In genomic region chr7:79058546-79058945, GRCm38 (mm10) we compare ENCODE assay signal across 16 mouse cellular contexts. TPM values are rescaled to one million over a fixed set of nuclear protein-coding genes. Genes with fewer than 3 reads are reported as not detected.
A peak's percentile ranks its signal among the peaks of the same experiment; 100 is the strongest.
DNase-seq lines count a peak whose midpoint lies in the region; ATAC-seq and TF ChIP-seq lines count a peak whose summit lies in the region.
"Had no signal": no experiment of that assay in that cellular context is flagged by ENCODE, and none has a peak within 500 bp of the region (broad histone marks: within the 10 kb centered on the region; RNA-seq: fewer than 3 reads in every experiment).

No protein-coding gene starts in this region.

- peak; percentile 48 for TF ChIP-seq CTCF in intestine, postnatal 0 days (IDR thresholded peaks at IDR 0.05; ENCODE audit: low read depth)
- peak; percentile 54 for TF ChIP-seq CTCF in stomach, postnatal 0 days (IDR thresholded peaks at IDR 0.05; ENCODE audit: low read depth)

- no peaks in the 10 kb centered on the region for H3K36me3 ChIP-seq in intestine, postnatal 0 days (ENCODE audit: control insufficient read depth, insufficient read depth)
- H3K36me3 ChIP-seq in intestine, embryonic 15.5 days, result no peaks in the 10 kb centered on the region
- no peaks in the 10 kb centered on the region for H3K36me3 ChIP-seq in stomach, postnatal 0 days (ENCODE audit: control insufficient read depth, insufficient read depth, low read length)
- H3K36me3 ChIP-seq in midbrain, embryonic 13.5 days, result no peaks in the 10 kb centered on the region
- H3K36me3 ChIP-seq: embryonic facial prominence, embryonic 12.5 days; limb, embryonic 12.5 days had no signal

- TF ChIP-seq EP300 in stomach, postnatal 0 days (optimal IDR thresholded peaks at IDR 0.05), result no peak

- peak; percentile 11 for DNase-seq in thymus, postnatal 25 days
- DNase-seq in thymus, postnatal 10 days (ENCODE audit: low spot score in 2 of 2), result no peak
- peak; percentile 9 for DNase-seq in adrenal gland, adult 2 months
- DNase-seq in stomach, postnatal 0 days (ENCODE audit: low spot score), result no peak
- DNase-seq in frontal cortex, postnatal 36 days (ENCODE audit: low spot score in 2 of 2), result no peak
- DNase-seq: heart, postnatal 36 days; kidney, adult 18-20 months; lung, postnatal 10 days had no signal

- WGBS in intestine, postnatal 0 days, result 21% methylated on average over 2 of the region's 2 CpGs
- WGBS in intestine, embryonic 15.5 days, result 23% methylated on average over 2 of the region's 2 CpGs
- 13% methylated on average over 2 of the region's 2 CpGs for WGBS in stomach, postnatal 0 days
- 23% methylated on average over 2 of the region's 2 CpGs for WGBS in midbrain, embryonic 13.5 days

- H3K4me3 ChIP-seq in intestine, postnatal 0 days (ENCODE audit: low read depth, low read length), result no peak overlapping the region
- H3K4me3 ChIP-seq in intestine, embryonic 15.5 days (replicated peaks), result no peak overlapping the region
- no peak overlapping the region for H3K4me3 ChIP-seq in stomach, postnatal 0 days (ENCODE audit: low read depth, low read length)
- H3K4me3 ChIP-seq in midbrain, embryonic 13.5 days (replicated peaks), result no peak overlapping the region
- H3K4me3 ChIP-seq: embryonic facial prominence, embryonic 12.5 days; forebrain, embryonic 13.5 days; limb, embryonic 12.5 days had no signal

- H3K9me3 ChIP-seq in intestine, postnatal 0 days (ENCODE audit: control insufficient read depth), result no peaks in the 10 kb centered on the region
- no peaks in the 10 kb centered on the region for H3K9me3 ChIP-seq in intestine, embryonic 15.5 days
- H3K9me3 ChIP-seq in stomach, postnatal 0 days (ENCODE audit: control insufficient read depth, low read length), result no peaks in the 10 kb centered on the region
- no peaks in the 10 kb centered on the region for H3K9me3 ChIP-seq in midbrain, embryonic 13.5 days
- H3K9me3 ChIP-seq: embryonic facial prominence, embryonic 12.5 days; forebrain, embryonic 13.5 days; limb, embryonic 12.5 days had no signal

- H3K4me2 ChIP-seq in intestine, postnatal 0 days (replicated peaks; ENCODE audit: low read depth), result no peak overlapping the region
- H3K4me2 ChIP-seq in intestine, embryonic 15.5 days (replicated peaks), result no peak overlapping the region
- no peak overlapping the region for H3K4me2 ChIP-seq in stomach, postnatal 0 days (replicated peaks; ENCODE audit: low read depth)
- no peak overlapping the region for H3K4me2 ChIP-seq in midbrain, embryonic 13.5 days (replicated peaks)
- H3K4me2 ChIP-seq: embryonic facial prominence, embryonic 12.5 days; forebrain, embryonic 13.5 days; limb, embryonic 12.5 days had no signal

- no peak for ATAC-seq in intestine, postnatal 0 days
- ATAC-seq in intestine, embryonic 15.5 days, result no peak
- ATAC-seq in stomach, postnatal 0 days (ENCODE audit: low FRiP score, low TSS enrichment), result no peak
- ATAC-seq in midbrain, embryonic 13.5 days, result no peak
- ATAC-seq: forebrain, embryonic 13.5 days; Patski had no signal

- no peaks in the 10 kb centered on the region for H3K4me1 ChIP-seq in intestine, postnatal 0 days (replicated peaks; ENCODE audit: control insufficient read depth, insufficient read depth, low read length)
- peaks cover under 1% of the 10 kb centered on the region for H3K4me1 ChIP-seq in intestine, embryonic 15.5 days (replicated peaks)
- H3K4me1 ChIP-seq in stomach, postnatal 0 days (replicated peaks; ENCODE audit: control insufficient read depth, insufficient read depth), result no peaks in the 10 kb centered on the region
- peaks cover 9% of the 10 kb centered on the region for H3K4me1 ChIP-seq in midbrain, embryonic 13.5 days (replicated peaks)

- H3K27ac ChIP-seq in intestine, postnatal 0 days (ENCODE audit: low read depth, low read length), result no peak overlapping the region
- no peak overlapping the region for H3K27ac ChIP-seq in intestine, embryonic 15.5 days
- H3K27ac ChIP-seq in stomach, postnatal 0 days (replicated peaks), result no peak overlapping the region
- no peak overlapping the region for H3K27ac ChIP-seq in midbrain, embryonic 13.5 days
- H3K27ac ChIP-seq: embryonic facial prominence, embryonic 12.5 days; forebrain, embryonic 13.5 days; limb, embryonic 12.5 days had no signal

- no peak overlapping the region for H3K9ac ChIP-seq in intestine, postnatal 0 days (ENCODE audit: low read depth, low read length)
- no peak overlapping the region for H3K9ac ChIP-seq in intestine, embryonic 15.5 days
- H3K9ac ChIP-seq in stomach, postnatal 0 days (ENCODE audit: low read length), result no peak overlapping the region
- H3K9ac ChIP-seq in midbrain, embryonic 13.5 days (replicated peaks), result no peak overlapping the region
- H3K9ac ChIP-seq: embryonic facial prominence, embryonic 12.5 days; forebrain, embryonic 13.5 days; limb, embryonic 12.5 days had no signal

- peaks cover 21% of the 10 kb centered on the region for H3K27me3 ChIP-seq in intestine, postnatal 0 days (replicated peaks; ENCODE audit: control insufficient read depth, insufficient read depth, low read length)
- peaks cover 21% of the 10 kb centered on the region for H3K27me3 ChIP-seq in intestine, embryonic 15.5 days (replicated peaks)
- H3K27me3 ChIP-seq in stomach, postnatal 0 days (ENCODE audit: control insufficient read depth, insufficient read depth, low read length), result peaks cover 3% of the 10 kb centered on the region; the same call in 1 of the 2 replicates
- H3K27me3 ChIP-seq in midbrain, embryonic 13.5 days, result peaks cover 28% of the 10 kb centered on the region

RNA-seq across cellular contexts. Expression of gene Acan, which starts 5.3 kb away (rescaled TPM):
- not detected in 2 replicates for polyA plus RNA-seq in intestine, postnatal 0 days (2015; fragmentation: Nextera tagmentation; extraction: Ambion mirVana)
- polyA plus RNA-seq in intestine, embryonic 15.5 days (2015; fragmentation: Nextera tagmentation; extraction: Ambion mirVana), result 0.49 and 0.51 TPM in 2 replicates
- total RNA-seq in adrenal gland, adult 2 months (2021), result 10 to 100 TPM in 1 of 2 experiments, 1 to 10 TPM in 1; 1.4 to 21.7 TPM
- polyA plus RNA-seq in adrenal gland, adult 2 months (2012; rRNA removed), result 0.44 and 2.5 TPM in 2 replicates
- polyA plus RNA-seq in stomach, postnatal 0 days (2015; fragmentation: Nextera tagmentation; extraction: Ambion mirVana), result 0.02 TPM in 1 of 2 replicates, not detected in the other
- 0.08 TPM in 2 replicates for polyA plus RNA-seq in midbrain, embryonic 13.5 days (2015; fragmentation: Nextera tagmentation; extraction: Ambion mirVana)
- total RNA-seq: granulocyte monocyte progenitor cell, adult 5-6 weeks had no signal
- polyA plus RNA-seq: forebrain, embryonic 13.5 days; Patski had no signal

Comparison
In these comparisons a context has a peak if more than half of its experiments do, and no peak if none do; other contexts are left out.
1. DNase-seq: peak in thymus, postnatal 25 days (single experiment) and adrenal gland, adult 2 months (single experiment); none in thymus, postnatal 10 days (0 of 2), stomach, postnatal 0 days (single experiment) and frontal cortex, postnatal 36 days (0 of 2).